Mouse (Mus musculus) MEL (cell line): Measurements from ENCODE around the gene Tnip2.

Experiments
- CTCF ChIP-seq, 3 experiments: IDR thresholded peaks in 2 of 3; conservative IDR thresholded peaks in 1 of 3; 2 replicates each; pipeline ENCODE4 v1.5.1; 2011 to 2012; ENCODE audit warnings: low read length in 3 of 3, low read depth in 2 of 3, mild to moderate bottlenecking in 2 of 3, improper control_type of control experiment in 1 of 3, inconsistent platforms in 1 of 3, mixed read lengths in 1 of 3, moderate library complexity in 1 of 3; ENCODE audit not compliant: control insufficient read depth in 1 of 3, insufficient read depth in 1 of 3, poor library complexity in 1 of 3, severe bottlenecking in 1 of 3
- EP300 ChIP-seq, 2 experiments: IDR thresholded peaks; 2 replicates each; pipeline ENCODE4 v1.6.1; 2011; ENCODE audit warnings: improper control_type of control experiment in 2 of 2, low read length in 2 of 2, low read depth in 1 of 2, mild to moderate bottlenecking in 1 of 2
- GATA1 ChIP-seq: IDR thresholded peaks from 2 replicates; pipeline ENCODE4 v1.6.1; 2011; ENCODE audit warnings: low read depth, low read length, improper control_type of control experiment
- JUND ChIP-seq: IDR thresholded peaks from 2 replicates; pipeline ENCODE4 v1.6.1; 2011; ENCODE audit warnings: low read depth, mild to moderate bottlenecking, improper control_type of control experiment, low read length
- MAZ ChIP-seq: IDR thresholded peaks from 2 replicates; pipeline ENCODE4 v1.6.1; 2012; ENCODE audit warnings: low read depth, mild to moderate bottlenecking, inconsistent platforms, low read length, improper control_type of control experiment
- NRF1 ChIP-seq: IDR thresholded peaks from 2 replicates; pipeline ENCODE4 v1.6.1; 2014; ENCODE audit warnings: low read depth, mild to moderate bottlenecking, inconsistent platforms, low read length, improper control_type of control experiment, moderate library complexity; ENCODE audit not compliant: poor library complexity, insufficient read depth, severe bottlenecking
- POLR2A ChIP-seq, 2 experiments: IDR thresholded peaks; 2 replicates each; pipeline ENCODE4 v1.6.1; 2011 to 2012; ENCODE audit warnings: low read length in 2 of 2, mild to moderate bottlenecking in 2 of 2, control low read depth in 1 of 2, improper control_type of control experiment in 1 of 2, low read depth in 1 of 2, moderate library complexity in 1 of 2; ENCODE audit not compliant: control insufficient read depth in 1 of 2, insufficient read depth in 1 of 2, poor library complexity in 1 of 2
- RCOR1 ChIP-seq: IDR thresholded peaks from 2 replicates; pipeline ENCODE4 v1.6.1; 2012; ENCODE audit warnings: low read depth, mild to moderate bottlenecking, inconsistent platforms, low read length, improper control_type of control experiment
- UBTF ChIP-seq: IDR thresholded peaks from 2 replicates; pipeline ENCODE4 v1.6.1; 2012; ENCODE audit warnings: low read depth, mild to moderate bottlenecking, inconsistent platforms, low read length, improper control_type of control experiment, moderate library complexity, borderline replicate concordance; ENCODE audit not compliant: insufficient read depth
- ZC3H11A ChIP-seq: IDR thresholded peaks from 2 replicates; pipeline ENCODE4 v1.6.1; 2012; ENCODE audit warnings: low read depth, mild to moderate bottlenecking, inconsistent platforms, low read length, improper control_type of control experiment
- ZKSCAN1 ChIP-seq: IDR thresholded peaks from 2 replicates; pipeline ENCODE4 v1.6.1; 2012; ENCODE audit warnings: low read depth, mild to moderate bottlenecking, inconsistent platforms, low read length, improper control_type of control experiment, moderate library complexity

DNA sequence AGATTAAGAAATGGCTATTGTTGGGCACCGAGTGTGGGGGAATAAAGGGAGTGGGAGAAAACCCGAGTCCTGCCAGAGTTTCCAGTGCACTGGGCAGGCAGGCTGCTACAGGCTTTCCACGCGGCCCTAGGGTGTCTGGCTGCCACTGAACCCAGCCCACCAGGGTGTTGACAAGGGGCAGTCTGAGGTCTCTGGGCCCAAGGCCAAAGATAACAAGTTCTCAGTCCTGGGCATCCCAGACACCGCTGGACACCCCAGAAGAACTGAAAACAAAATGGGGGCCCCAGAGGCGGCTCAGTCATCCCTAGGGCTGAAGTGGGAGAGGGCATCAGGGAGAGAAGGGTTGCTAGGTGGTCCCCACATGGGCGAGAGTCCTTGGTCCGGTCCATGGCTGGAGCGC is 67.6 kb downstream of the Tnip2 start:
- no peak for TF ChIP-seq EP300 (IDR thresholded peaks at IDR 0.05; ENCODE audit: low read depth in 1 of 2, low read length in 2 of 2)
- TF ChIP-seq POLR2A (IDR thresholded peaks at IDR 0.05; ENCODE audit: control insufficient read depth in 1 of 2, insufficient read depth in 1 of 2, low read depth in 1 of 2, low read length in 2 of 2, poor library complexity in 1 of 2), result no peak
- no peak for TF ChIP-seq MAZ
- TF ChIP-seq CTCF (IDR thresholded peaks at IDR 0.05 in 2 of 3, conservative IDR thresholded peaks at IDR 0.05 in 1 of 3; ENCODE audit: control insufficient read depth in 1 of 3, insufficient read depth in 1 of 3, low read depth in 2 of 3, low read length in 3 of 3, poor library complexity in 1 of 3, severe bottlenecking in 1 of 3), result no peak
- TF ChIP-seq GATA1, result no peak
- TF ChIP-seq JUND, result no peak
- TF ChIP-seq ZKSCAN1, result no peak
- TF ChIP-seq RCOR1, result no peak
- no peak for TF ChIP-seq NRF1
- no peak for TF ChIP-seq ZC3H11A
- TF ChIP-seq UBTF, result no peak
